Mouse (Mus musculus) hindbrain, embryonic 13.5 days (tissue): ENCODE measurements at regions not wholly inside any gene's neighbourhood (a gene's known extent, or its start where the extent isn't known, plus 50 kb on each side); places are given as distances from the start of the nearest gene placed in this dataset.

Source experiments
- ATAC-seq: fragments of 200-750 bp; cut with Nextera tagmentation; 2 replicates; pipeline ENCODE4 v1.8.0; 2017; ENCODE audit warnings: moderate TSS enrichment; ENCODE audit not compliant: low FRiP score
- H3K27ac ChIP-seq: fragments of 300-500 bp; sonication (generic); 2 replicates; pipeline ENCODE4 v1.5.1; 2015; ENCODE audit warnings: inconsistent platforms, mild to moderate bottlenecking, moderate library complexity
- H3K27me3 ChIP-seq: fragments of 300-500 bp; sonication (generic); 2 replicates; pipeline ENCODE4 v1.6.1; 2015; ENCODE audit warnings: mild to moderate bottlenecking, inconsistent platforms
- H3K36me3 ChIP-seq: fragments of 300-500 bp; sonication (generic); 2 replicates; pipeline ENCODE4 v1.6.1; 2015; ENCODE audit warnings: mild to moderate bottlenecking, inconsistent platforms
- H3K4me1 ChIP-seq: fragments of 300-500 bp; sonication (generic); replicated peaks from 2 replicates; pipeline ENCODE4 v1.6.1; 2015; ENCODE audit warnings: inconsistent platforms
- H3K4me2 ChIP-seq: fragments of 300-500 bp; sonication (generic); 2 replicates; pipeline ENCODE4 v1.6.1; 2015; ENCODE audit warnings: inconsistent platforms, mild to moderate bottlenecking, moderate library complexity
- H3K4me3 ChIP-seq: fragments of 300-500 bp; sonication (generic); 2 replicates; pipeline ENCODE4 v1.5.1; 2015; ENCODE audit warnings: mild to moderate bottlenecking, inconsistent platforms
- H3K9ac ChIP-seq: fragments of 300-500 bp; sonication (generic); 2 replicates; pipeline ENCODE4 v1.6.1; 2015; ENCODE audit warnings: mild to moderate bottlenecking, inconsistent platforms
- H3K9me3 ChIP-seq: fragments of 300-500 bp; sonication (generic); 2 replicates; pipeline ENCODE4 v1.6.1; 2016; ENCODE audit warnings: inconsistent platforms
- WGBS: fragments of 180-500 bp; shearing (Covaris S2); methylation state at CpG from one replicate; pipeline ENCODE4 v1.1.7; 2015; 5-methylcytosine and 5-hydroxymethylcytosine counted together

DNA sequence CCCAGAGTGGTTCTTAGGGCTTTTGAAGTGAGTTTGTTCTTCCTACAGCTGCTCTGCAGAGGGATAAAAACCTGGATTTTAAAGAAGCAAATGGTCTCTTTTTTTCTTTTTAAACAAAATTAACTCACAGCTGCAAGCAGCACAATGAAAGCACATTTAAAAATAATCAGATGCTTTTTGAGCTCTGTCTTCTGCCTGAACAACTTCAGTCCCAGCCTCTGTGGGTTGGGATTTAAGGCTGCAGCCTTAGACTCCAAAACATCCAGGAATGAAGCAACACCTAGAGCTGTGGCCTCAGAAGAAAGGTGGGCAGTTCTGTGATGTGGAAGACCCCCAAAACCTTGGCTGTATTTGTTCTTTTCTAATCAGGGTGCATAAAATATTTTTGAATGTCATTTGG, 446.7 kb upstream of the Pkn2 start:
- no peak overlapping the region for H3K9ac ChIP-seq
- H3K4me1 ChIP-seq, result no peaks in the 10 kb centered on the region
- no peak overlapping the region for H3K4me2 ChIP-seq
- H3K9me3 ChIP-seq, result no peaks in the 10 kb centered on the region
- no peak overlapping the region for H3K27ac ChIP-seq
- H3K27me3 ChIP-seq, result no peaks in the 10 kb centered on the region
- ATAC-seq, result no peak
- no peaks in the 10 kb centered on the region for H3K36me3 ChIP-seq
- no peak overlapping the region for H3K4me3 ChIP-seq

DNA sequence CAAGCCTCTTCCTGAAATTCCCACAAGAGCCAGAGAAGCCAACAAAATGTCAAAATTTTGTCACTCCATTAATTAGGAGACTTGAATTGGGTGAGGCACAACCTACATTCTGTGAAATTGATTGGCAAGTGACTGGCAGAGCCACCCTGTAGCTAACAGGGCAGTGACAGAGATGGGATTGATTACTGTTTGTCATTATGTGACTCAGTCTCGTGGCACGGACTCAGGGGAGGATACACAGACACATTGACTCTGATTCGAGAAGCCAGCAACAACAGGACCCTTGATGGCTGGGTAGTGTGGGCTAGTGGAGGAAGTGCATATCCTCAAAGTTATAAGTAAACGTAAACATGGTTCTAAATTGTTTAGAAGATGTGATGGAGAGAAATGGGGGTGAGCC, 445.8 kb upstream of the Pkn2 start:
- no peaks in the 10 kb centered on the region for H3K27me3 ChIP-seq
- H3K4me1 ChIP-seq, result 0 out of 2 replicates have a peak, but pooled peaks cover 3% of the 10 kb centered on the region
- no peak overlapping the region for H3K4me3 ChIP-seq
- ATAC-seq, result no peak
- no peak overlapping the region for H3K4me2 ChIP-seq
- no peak overlapping the region for H3K9ac ChIP-seq
- H3K9me3 ChIP-seq, result no peaks in the 10 kb centered on the region
- 59% methylated on average over 4 of the region's 4 CpGs for WGBS
- no peaks in the 10 kb centered on the region for H3K36me3 ChIP-seq
- H3K27ac ChIP-seq, result no peak overlapping the region

DNA sequence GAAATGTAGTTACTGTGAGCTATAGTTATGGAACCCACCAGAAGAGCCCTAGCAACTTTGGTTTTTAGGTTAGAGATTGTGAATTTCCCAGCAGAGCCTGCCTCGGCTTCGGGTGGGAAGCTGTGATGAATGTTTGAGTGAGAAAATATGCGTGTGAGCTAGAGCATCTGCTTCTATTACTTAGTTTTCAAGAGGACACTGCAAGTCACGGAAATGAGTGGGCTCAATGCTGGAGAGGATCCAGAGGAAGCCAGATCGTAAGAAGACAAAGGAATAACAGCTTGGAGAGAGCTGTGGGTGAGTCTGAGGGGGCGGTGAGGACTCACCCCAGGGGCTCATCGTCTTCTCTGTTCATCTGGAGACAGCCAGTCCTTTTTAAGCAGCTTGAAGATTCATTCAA, 434.7 kb upstream of the Pkn2 start:
- Histone ChIP-seq H3K36me3 (no peaks in the 10 kb centered on the region), H3K27ac (no peak overlapping the region), H3K9ac (no peak overlapping the region), H3K9me3 (no peaks in the 10 kb centered on the region), H3K27me3 (no peaks in the 10 kb centered on the region), H3K4me1 (peaks cover 3% of the 10 kb centered on the region; the same call in 1 of the 2 replicates), H3K4me2 (no peak overlapping the region), H3K4me3 (no peak overlapping the region)
- 66% methylated on average over 7 of the region's 7 CpGs for whole genome bisulfite sequencing
- no peak for ATAC-seq

DNA sequence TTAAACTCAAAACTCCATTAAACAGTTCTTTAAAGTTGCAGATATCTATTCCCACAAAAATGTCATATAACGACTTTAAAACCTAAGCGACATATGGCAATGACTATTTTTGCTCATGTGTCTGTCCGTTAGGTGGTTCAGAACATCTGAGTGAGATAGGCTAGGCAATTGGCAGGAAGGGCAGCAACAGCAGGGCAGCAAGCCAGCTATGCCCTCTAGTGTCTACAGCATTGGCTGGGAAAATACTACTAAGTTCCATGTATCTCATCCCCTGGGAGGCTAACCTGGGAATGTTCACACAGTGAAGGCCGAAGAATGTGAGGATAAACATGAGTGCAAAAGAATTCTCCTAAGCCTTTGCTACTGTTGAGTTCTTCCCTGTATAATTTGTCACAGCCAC, 410.0 kb upstream of the Pkn2 start:
- 91% methylated on average over 4 of the region's 4 CpGs for WGBS
- H3K4me2 ChIP-seq, result no peak overlapping the region
- no peaks in the 10 kb centered on the region for H3K27me3 ChIP-seq
- H3K36me3 ChIP-seq, result no peaks in the 10 kb centered on the region
- ATAC-seq, result no peak
- no peak overlapping the region for H3K4me3 ChIP-seq
- no peaks in the 10 kb centered on the region for H3K9me3 ChIP-seq
- no peaks in the 10 kb centered on the region for H3K4me1 ChIP-seq
- no peak overlapping the region for H3K9ac ChIP-seq
- no peak overlapping the region for H3K27ac ChIP-seq

DNA sequence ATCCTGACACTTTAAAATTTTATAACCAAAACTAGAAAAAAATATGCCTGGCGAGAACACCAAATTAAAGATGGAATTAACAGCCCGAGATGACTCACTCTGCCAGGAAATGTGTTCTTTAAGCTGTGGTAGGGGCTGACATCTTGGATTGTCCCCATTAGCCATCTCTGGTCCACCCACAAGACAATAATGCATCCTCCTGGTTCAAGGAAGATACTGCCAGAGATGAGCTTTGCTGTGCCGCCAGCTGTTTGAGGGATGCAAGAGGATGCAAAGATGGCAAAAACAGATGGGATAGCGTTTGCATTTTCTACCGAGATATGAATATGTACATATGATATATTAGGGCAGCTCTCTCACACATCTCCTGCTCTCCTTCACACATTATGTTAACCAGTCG, 382.3 kb upstream of the Pkn2 start:
- H3K36me3 ChIP-seq, result no peaks in the 10 kb centered on the region
- H3K9me3 ChIP-seq, result no peaks in the 10 kb centered on the region
- H3K9ac ChIP-seq, result no peak overlapping the region
- WGBS, result 93% methylated on average over 6 of the region's 6 CpGs
- no peak overlapping the region for H3K4me2 ChIP-seq
- no peak overlapping the region for H3K27ac ChIP-seq
- no peak overlapping the region for H3K4me3 ChIP-seq
- no peaks in the 10 kb centered on the region for H3K27me3 ChIP-seq
- H3K4me1 ChIP-seq, result no peaks in the 10 kb centered on the region
- ATAC-seq, result no peak

DNA sequence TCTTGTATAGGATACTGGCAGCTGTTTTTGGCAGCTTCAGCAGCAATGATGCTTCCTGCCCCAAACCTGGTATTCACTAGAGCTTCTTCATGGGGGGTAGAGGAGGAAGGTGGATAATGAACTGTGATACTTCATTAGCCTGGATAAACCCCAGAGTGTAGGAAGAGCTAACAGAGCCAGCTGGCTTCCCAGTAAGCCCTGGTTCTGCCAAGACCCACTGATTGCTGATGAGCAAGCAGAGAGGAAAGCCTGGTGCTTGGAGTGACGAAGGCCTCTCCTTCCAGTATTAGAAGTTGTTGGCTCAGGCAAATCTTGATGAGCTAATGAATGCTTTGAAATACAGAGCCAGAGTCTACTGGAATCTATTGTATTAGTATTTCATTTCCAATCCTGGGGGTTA, 370.8 kb upstream of the Pkn2 start:
- H3K4me1 ChIP-seq, result no peaks in the 10 kb centered on the region
- no peaks in the 10 kb centered on the region for H3K9me3 ChIP-seq
- no peak overlapping the region for H3K9ac ChIP-seq
- H3K4me3 ChIP-seq, result no peak overlapping the region
- ATAC-seq, result no peak
- no peaks in the 10 kb centered on the region for H3K36me3 ChIP-seq
- 84% methylated on average over 1 of the region's 1 CpGs for WGBS
- no peak overlapping the region for H3K4me2 ChIP-seq
- no peaks in the 10 kb centered on the region for H3K27me3 ChIP-seq
- no peak overlapping the region for H3K27ac ChIP-seq

DNA sequence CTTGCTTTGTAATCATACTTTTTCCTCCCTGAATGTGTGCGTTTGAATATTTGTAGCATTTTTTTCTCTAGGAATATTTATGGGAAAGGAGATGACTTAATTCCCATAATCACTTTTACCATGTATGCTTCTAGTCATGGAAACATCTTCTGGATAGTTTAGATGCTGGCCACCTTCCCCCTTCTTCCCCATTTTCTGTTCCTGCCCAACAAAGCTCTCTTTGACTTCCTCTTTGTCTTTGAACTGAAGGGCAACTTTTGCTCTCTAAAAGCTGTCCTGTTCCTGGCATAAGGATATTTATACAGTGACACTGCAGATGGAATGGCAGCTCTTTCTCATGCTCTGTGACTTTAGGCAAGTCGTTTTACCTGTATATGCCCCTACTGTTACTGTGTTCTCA, 370.2 kb upstream of the Pkn2 start:
- Histone ChIP-seq H3K4me3 (no peak overlapping the region), H3K36me3 (no peaks in the 10 kb centered on the region), H3K27me3 (no peaks in the 10 kb centered on the region), H3K27ac (no peak overlapping the region), H3K9ac (no peak overlapping the region), H3K4me1 (no peaks in the 10 kb centered on the region), H3K9me3 (no peaks in the 10 kb centered on the region), H3K4me2 (no peak overlapping the region)
- WGBS, result 70% methylated on average over 2 of the region's 2 CpGs
- no peak for ATAC-seq

DNA sequence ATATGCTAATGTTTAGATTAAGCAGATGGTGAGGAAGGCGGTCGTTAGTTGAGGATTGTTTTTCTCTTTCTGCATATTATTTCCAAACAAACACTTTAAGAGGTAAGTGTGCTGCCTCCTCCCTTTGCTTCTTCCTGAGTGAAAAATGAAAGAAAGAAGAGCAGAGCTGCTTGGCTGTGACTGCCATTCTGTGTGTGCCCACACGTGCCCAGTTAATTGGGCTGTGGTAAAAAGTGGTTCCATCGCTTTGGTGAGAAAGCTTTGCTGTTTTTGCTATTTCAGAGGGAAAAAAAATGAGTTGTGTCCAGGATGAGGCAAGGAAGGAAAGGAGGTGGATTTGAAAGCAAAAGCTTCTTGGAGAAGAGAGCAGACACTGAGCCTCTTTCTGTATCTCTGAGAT, 360.9 kb upstream of the Pkn2 start:
- 69% methylated on average over 4 of the region's 4 CpGs for WGBS
- Histone ChIP-seq H3K9me3 (no peaks in the 10 kb centered on the region), H3K27me3 (no peaks in the 10 kb centered on the region), H3K4me1 (no peaks in the 10 kb centered on the region), H3K9ac (no peak overlapping the region), H3K4me2 (no peak overlapping the region), H3K27ac (no peak overlapping the region), H3K36me3 (no peaks in the 10 kb centered on the region), H3K4me3 (no peak overlapping the region)
- no peak for ATAC-seq

DNA sequence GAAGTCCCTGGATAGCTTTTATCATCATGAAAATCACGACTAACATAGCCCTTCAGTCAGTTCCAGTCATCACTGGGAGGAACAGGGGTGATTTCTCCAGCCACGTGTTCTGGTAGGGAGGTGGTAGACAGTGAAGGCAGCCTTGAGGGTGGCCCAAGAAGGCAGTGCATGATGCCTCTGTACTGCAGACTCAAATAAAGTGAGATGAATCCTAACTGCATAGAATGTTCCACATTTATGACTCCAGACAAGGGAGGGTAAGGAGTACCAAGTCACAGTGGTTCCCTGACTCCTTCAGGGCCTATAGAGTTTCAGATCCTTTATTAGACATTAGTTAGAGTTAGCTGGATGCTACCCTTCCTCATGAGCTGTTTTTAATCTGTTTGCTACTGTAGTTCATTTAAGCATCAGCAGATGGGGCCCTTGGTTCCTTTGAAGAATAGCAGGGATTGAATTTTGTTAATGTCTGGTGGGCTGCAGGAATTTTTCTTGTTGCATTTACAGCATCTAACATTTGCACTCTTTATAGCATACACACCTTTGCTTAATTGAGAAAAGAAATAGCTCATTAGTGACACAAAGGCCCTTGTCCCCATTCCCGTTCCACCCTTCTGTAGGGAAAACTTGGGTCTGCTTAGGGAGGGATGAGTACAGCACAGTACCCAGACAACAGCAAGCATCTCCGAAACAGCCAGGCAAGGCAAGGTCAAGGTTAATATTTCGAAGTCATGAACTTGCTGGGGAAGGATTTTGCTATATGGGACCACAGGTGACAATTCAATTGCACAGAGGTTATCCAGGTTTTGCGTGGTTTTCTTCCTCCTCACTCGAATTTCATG, 359.0 kb upstream of the Pkn2 start:
- Histone ChIP-seq H3K27me3 (no peaks in the 10 kb centered on the region), H3K27ac (no peak overlapping the region), H3K4me3 (no peak overlapping the region), H3K4me2 (no peak overlapping the region), H3K9ac (no peak overlapping the region), H3K9me3 (no peaks in the 10 kb centered on the region), H3K36me3 (no peaks in the 10 kb centered on the region), H3K4me1 (no peaks in the 10 kb centered on the region)
- ATAC-seq, result no peak
- WGBS, result 77% methylated on average over 7 of the region's 7 CpGs

DNA sequence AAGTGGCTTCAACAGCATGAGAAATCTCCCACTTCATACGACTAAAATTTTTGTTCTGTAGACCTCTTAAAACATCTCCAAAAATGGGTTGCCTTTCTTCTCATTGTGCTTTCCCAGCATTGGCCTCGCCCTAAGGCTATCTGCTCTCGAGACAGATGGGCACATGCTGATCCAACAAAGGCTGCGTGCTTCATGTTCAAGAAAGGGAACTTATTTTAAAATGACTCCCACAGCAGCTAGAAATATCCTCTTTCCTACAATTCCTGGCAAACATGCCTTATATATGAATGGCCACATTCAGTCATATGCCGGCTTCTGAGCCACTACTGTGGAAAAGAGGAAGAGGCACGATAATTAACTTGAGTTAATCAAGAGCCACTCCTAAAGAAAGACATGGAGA, 356.7 kb upstream of the Pkn2 start:
- WGBS, result 84% methylated on average over 6 of the region's 6 CpGs
- Histone ChIP-seq H3K27ac (no peak overlapping the region), H3K4me2 (no peak overlapping the region), H3K9me3 (no peaks in the 10 kb centered on the region), H3K4me1 (no peaks in the 10 kb centered on the region), H3K9ac (no peak overlapping the region), H3K27me3 (no peaks in the 10 kb centered on the region), H3K36me3 (no peaks in the 10 kb centered on the region), H3K4me3 (no peak overlapping the region)
- no peak for ATAC-seq

DNA sequence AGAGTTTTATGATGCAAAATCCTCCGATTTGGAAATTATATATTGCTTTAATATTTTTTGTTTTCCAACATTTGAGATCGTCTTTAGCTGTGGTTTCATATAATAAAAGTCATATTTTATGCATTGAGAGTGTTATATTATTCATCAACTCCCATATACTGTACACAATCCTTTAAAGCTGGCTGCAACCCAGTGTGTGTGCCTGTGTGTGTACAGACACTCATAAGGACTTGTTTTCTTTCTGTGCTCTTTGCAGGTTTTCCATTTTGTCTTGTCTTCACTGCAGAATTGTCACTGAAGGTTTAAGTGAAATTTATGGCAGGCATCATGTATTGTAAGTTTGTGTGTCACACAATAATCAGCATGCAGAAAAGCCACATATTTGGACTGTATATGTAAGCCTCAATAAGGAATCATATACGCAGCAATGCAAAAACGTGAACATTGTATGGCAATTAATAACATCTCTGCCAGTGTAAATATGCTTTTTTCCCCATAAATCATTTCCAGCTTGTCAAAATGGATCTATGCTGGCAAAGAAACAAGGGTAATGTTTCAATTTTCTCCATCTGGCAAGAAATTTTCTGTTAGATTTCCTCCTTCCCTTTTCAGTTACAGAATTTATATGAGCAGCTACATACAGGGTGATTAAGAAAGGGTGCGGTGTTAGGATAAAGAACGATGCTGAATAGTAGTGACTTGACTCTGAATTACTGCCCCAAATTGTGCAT, 342.4 kb upstream of the Pkn2 start:
- H3K27me3 ChIP-seq, result no peaks in the 10 kb centered on the region
- no peak overlapping the region for H3K4me3 ChIP-seq
- 74% methylated on average over 6 of the region's 6 CpGs for WGBS
- no peaks in the 10 kb centered on the region for H3K4me1 ChIP-seq
- no peaks in the 10 kb centered on the region for H3K36me3 ChIP-seq
- H3K4me2 ChIP-seq, result no peak overlapping the region
- no peaks in the 10 kb centered on the region for H3K9me3 ChIP-seq
- no peak overlapping the region for H3K27ac ChIP-seq
- no peak overlapping the region for H3K9ac ChIP-seq
- no peak for ATAC-seq

DNA sequence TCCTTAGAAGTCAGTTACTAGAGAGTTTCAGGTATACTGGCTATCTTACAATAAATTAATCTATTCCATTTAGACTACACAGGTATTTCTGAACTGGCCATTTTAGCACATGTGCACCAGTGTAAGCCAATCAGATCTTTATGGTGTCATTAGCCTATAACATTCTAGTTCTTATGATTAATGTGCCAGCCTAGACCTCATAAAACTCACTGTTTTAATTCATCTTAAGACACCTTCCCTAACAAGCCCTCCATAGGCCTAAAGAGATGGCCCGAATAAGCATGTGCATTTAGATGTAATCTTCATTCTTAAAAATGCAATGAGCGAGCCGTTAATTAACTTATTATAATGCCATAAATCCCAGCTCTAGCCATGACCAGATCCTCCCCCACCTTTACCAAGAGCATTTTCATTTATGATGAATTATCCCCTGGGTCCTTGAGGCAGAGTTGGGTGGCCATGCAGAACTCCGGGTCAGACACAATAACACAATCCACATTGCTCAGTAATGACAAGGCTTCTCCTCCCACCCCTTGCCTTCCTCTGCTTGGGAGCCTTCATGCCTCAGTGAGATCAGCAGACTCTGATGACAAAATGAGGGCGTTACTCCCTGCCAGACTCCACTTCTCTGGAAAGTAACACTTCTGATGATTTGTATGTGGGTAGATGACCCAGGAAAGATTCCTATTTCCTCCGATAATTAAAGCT, 311.6 kb upstream of the Pkn2 start:
- Histone ChIP-seq H3K4me1 (no peaks in the 10 kb centered on the region), H3K4me2 (no peak overlapping the region), H3K36me3 (no peaks in the 10 kb centered on the region), H3K27ac (no peak overlapping the region), H3K4me3 (no peak overlapping the region), H3K27me3 (no peaks in the 10 kb centered on the region), H3K9me3 (no peaks in the 10 kb centered on the region), H3K9ac (no peak overlapping the region)
- ATAC-seq, result no peak
- 65% methylated on average over 6 of the region's 6 CpGs for WGBS
